Mouse (Mus musculus): ENCODE results near the gene Bsn. TPM values are rescaled to one million over a fixed set of nuclear protein-coding genes. Genes with fewer than 3 reads are reported as not detected.

Bsn gene
- polyA plus RNA-seq, 1 experiment from 2014 or later = 0.76 TPM

DNA sequence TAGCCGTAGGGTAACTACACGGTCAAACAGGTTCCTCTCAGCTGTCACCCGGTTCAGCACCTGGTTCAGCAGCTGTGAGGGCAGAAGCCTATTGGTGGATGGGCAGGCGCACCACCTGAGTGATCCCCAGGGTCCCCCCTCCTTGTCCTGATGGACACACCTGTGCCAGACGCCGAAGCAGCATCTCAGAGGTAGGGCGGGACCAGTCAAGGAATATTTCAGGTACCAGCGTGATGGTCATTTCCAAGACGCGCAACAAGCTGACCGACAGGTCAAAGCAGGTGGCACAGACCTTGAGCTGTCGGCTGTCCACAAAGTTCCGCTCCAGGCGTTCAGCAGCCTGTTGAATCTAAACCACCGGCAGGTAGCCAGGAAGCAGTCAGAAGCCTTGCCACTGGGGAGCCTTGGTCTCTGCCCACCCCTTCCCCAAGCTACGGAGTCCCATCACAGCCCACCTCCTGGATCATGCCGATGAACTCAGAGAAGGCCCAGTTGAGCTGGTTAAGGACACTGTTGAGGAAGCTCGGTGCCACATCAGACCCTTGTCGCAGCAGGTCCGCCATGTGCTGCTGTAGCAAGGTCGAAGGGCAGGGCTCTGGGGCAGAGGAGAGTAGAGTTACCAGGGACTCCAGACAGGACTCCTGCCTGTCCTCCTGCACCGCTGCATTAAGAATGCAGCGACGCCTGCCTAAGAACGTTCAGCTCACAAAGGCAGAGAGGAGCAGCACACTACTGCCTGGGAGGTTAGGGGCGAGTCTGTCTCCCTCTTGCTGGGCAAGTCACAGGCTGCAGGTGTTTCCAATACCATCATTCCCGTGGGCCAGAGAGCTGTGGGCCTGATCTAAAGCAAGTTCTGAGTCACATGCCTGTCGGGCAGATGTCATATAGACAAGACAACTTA, 133.6 kb downstream of the Bsn start:
- no peak overlapping the region for H3K4me3 ChIP-seq (ENCODE audit: low read length)
- no peaks in the 10 kb centered on the region for H3K27me3 ChIP-seq (ENCODE audit: control insufficient read depth, insufficient read depth, low read length)
- H3K9me3 ChIP-seq (ENCODE audit: control insufficient read depth, low read length) = no peaks in the 10 kb centered on the region
- peaks cover 63% of the 10 kb centered on the region for H3K36me3 ChIP-seq (ENCODE audit: control insufficient read depth, insufficient read depth, low read length)
- no peak overlapping the region for H3K9ac ChIP-seq (ENCODE audit: low read depth, low read length)
- H3K4me2 ChIP-seq (replicated peaks; ENCODE audit: low read depth, low read length) = no peak overlapping the region
- H3K27ac ChIP-seq (ENCODE audit: low read depth, low read length) = no peak overlapping the region
- H3K4me1 ChIP-seq (ENCODE audit: control insufficient read depth, insufficient read depth, low read length) = peaks cover 11% of the 10 kb centered on the region; the same call in 1 of the 2 replicates
- 80% methylated on average over 28 of the region's 28 CpGs for WGBS
- no peak for ATAC-seq (ENCODE audit: low FRiP score, low TSS enrichment)

DNA sequence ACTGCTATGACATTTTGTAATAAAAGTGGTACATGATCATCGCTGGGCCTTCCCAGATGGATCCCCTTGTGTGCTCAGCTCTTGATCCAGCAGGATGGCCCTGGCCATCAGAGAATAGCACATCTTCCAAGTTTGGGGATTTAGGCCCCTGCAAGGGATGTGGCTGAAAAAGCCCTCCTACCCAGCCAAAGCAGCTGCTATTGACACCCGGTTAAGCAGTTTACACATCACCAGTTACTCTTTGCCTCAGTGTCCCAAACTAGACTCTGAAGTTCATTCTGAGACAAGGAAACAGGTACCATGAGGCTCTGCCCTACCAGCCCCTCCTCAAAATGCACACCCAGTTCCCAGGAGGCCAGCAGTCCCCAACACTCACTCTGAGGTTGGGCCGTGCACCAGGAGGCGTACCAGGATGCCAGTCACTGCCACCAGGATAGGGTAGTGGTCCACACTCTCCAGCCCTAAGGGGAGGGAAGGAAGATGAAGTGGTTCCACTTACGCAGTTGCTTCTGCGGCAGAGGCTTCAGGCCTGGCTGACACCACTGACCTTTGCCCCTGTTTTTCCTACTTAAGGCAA, 134.4 kb downstream of the Bsn start:
- no peaks in the 10 kb centered on the region for H3K9me3 ChIP-seq (ENCODE audit: control insufficient read depth, low read length)
- no peak overlapping the region for H3K4me2 ChIP-seq (replicated peaks; ENCODE audit: low read depth, low read length)
- H3K27ac ChIP-seq (ENCODE audit: low read depth, low read length) = no peak overlapping the region
- H3K27me3 ChIP-seq (ENCODE audit: control insufficient read depth, insufficient read depth, low read length) = no peaks in the 10 kb centered on the region
- 87% methylated on average over 6 of the region's 6 CpGs for WGBS
- H3K36me3 ChIP-seq (ENCODE audit: control insufficient read depth, insufficient read depth, low read length) = peaks cover 64% of the 10 kb centered on the region
- ATAC-seq (ENCODE audit: low FRiP score, low TSS enrichment) = no peak
- no peak overlapping the region for H3K9ac ChIP-seq (ENCODE audit: low read depth, low read length)
- H3K4me1 ChIP-seq (ENCODE audit: control insufficient read depth, insufficient read depth, low read length) = peaks cover 11% of the 10 kb centered on the region; the same call in 1 of the 2 replicates
- H3K4me3 ChIP-seq (ENCODE audit: low read length) = no peak overlapping the region

DNA sequence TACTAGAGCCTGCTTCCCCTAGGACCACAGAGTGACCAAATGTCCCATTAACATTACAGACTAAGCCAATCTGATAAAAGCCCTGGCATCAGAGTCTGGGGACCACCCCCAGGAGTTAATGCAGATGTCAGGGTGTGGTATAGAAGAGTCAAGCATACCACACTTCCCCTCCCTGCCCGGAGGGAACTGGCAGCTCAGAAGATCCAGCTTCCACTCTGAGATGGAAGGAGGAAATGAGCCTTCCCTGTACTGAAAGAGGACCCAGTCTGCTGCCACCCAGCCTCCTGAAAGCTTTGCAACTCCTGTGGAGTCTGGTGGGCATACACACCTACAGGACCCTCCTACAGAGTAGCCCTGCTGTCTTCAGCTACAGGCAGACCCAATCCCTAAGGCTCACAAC, 135.1 kb downstream of the Bsn start:
- no peak overlapping the region for H3K4me3 ChIP-seq (ENCODE audit: low read length)
- H3K27me3 ChIP-seq (ENCODE audit: control insufficient read depth, insufficient read depth, low read length) = no peaks in the 10 kb centered on the region
- H3K4me1 ChIP-seq (ENCODE audit: control insufficient read depth, insufficient read depth, low read length) = peaks cover 12% of the 10 kb centered on the region
- WGBS = 75% methylated on average over 1 of the region's 1 CpGs
- H3K4me2 ChIP-seq (replicated peaks; ENCODE audit: low read depth, low read length) = no peak overlapping the region
- no peak for ATAC-seq (ENCODE audit: low FRiP score, low TSS enrichment)
- H3K9me3 ChIP-seq (ENCODE audit: control insufficient read depth, low read length) = no peaks in the 10 kb centered on the region
- peaks cover 64% of the 10 kb centered on the region for H3K36me3 ChIP-seq (ENCODE audit: control insufficient read depth, insufficient read depth, low read length)
- H3K27ac ChIP-seq (ENCODE audit: low read depth, low read length) = no peak overlapping the region
- H3K9ac ChIP-seq (ENCODE audit: low read depth, low read length) = no peak overlapping the region

DNA sequence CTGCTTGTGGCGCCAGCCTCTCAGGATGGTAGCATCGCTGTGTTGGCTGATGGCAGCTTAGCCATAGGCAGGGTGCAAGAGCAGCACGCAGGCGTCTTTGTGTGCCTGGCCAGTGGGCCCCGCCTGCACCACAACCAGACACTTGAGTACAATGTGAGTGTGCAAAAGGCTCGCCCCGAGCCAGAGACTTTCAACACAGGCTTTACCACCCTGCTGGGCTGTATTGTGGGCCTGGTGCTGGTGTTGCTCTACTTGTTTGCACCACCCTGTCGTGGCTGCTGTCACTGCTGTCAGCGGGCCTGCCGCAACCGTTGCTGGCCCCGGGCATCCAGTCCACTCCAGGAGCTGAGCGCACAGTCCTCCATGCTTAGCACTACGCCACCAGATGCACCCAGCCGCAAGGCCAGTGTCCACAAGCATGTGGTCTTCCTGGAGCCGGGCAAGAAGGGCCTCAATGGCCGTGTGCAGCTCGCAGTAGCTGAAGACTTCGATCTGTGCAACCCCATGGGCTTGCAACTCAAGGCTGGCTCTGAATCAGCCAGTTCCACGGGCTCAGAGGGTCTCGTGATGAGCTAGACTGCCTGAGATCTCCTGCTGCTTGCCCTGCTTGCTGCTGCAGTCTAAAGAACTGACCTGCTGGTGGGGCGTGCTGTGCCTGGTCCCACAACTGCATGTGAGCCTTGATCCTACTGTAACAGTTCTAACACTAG, 135.7 kb downstream of the Bsn start:
- peaks cover 63% of the 10 kb centered on the region for H3K36me3 ChIP-seq (ENCODE audit: control insufficient read depth, insufficient read depth, low read length)
- peaks cover 16% of the 10 kb centered on the region for H3K4me1 ChIP-seq (ENCODE audit: control insufficient read depth, insufficient read depth, low read length)
- H3K9me3 ChIP-seq (ENCODE audit: control insufficient read depth, low read length) = no peaks in the 10 kb centered on the region
- H3K9ac ChIP-seq (ENCODE audit: low read depth, low read length) = no peak overlapping the region
- no peak overlapping the region for H3K27ac ChIP-seq (ENCODE audit: low read depth, low read length)
- no peak overlapping the region for H3K4me3 ChIP-seq (ENCODE audit: low read length)
- H3K4me2 ChIP-seq (replicated peaks; ENCODE audit: low read depth, low read length) = no peak overlapping the region
- ATAC-seq (ENCODE audit: low FRiP score, low TSS enrichment) = no peak
- no peaks in the 10 kb centered on the region for H3K27me3 ChIP-seq (ENCODE audit: control insufficient read depth, insufficient read depth, low read length)
- WGBS = 92% methylated on average over 22 of the region's 22 CpGs

DNA sequence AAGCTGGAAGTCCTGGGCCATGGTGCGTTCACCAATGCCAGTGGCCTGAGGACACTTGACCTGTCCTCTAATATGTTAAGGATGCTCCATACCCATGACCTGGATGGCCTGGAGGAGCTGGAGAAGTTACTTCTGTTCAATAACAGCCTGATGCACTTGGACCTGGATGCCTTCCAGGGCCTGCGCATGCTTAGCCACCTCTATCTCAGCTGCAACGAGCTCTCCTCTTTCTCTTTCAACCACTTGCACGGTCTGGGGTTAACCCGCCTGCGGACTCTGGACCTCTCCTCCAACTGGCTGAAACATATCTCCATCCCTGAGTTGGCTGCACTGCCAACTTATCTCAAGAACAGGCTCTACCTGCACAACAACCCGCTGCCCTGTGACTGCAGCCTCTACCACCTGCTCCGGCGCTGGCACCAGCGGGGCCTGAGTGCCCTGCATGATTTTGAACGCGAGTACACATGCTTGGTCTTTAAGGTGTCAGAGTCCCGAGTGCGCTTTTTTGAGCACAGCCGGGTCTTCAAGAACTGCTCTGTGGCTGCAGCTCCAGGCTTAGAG, 136.4 kb downstream of the Bsn start:
- Histone ChIP-seq H3K4me3 (ENCODE audit: low read length) (no peak overlapping the region), H3K4me1 (ENCODE audit: control insufficient read depth, insufficient read depth, low read length) (peaks cover 16% of the 10 kb centered on the region), H3K9me3 (ENCODE audit: control insufficient read depth, low read length) (no peaks in the 10 kb centered on the region), H3K9ac (ENCODE audit: low read depth, low read length) (0 out of 2 replicates have a peak overlapping the region, but pooled peaks have one; percentile 37), H3K4me2 (replicated peaks; ENCODE audit: low read depth, low read length) (no peak overlapping the region), H3K27ac (ENCODE audit: low read depth, low read length) (no peak overlapping the region), H3K36me3 (ENCODE audit: control insufficient read depth, insufficient read depth, low read length) (peaks cover 56% of the 10 kb centered on the region), H3K27me3 (ENCODE audit: control insufficient read depth, insufficient read depth, low read length) (no peaks in the 10 kb centered on the region)
- WGBS = 90% methylated on average over 15 of the region's 15 CpGs
- ATAC-seq (ENCODE audit: low FRiP score, low TSS enrichment) = no peak

DNA sequence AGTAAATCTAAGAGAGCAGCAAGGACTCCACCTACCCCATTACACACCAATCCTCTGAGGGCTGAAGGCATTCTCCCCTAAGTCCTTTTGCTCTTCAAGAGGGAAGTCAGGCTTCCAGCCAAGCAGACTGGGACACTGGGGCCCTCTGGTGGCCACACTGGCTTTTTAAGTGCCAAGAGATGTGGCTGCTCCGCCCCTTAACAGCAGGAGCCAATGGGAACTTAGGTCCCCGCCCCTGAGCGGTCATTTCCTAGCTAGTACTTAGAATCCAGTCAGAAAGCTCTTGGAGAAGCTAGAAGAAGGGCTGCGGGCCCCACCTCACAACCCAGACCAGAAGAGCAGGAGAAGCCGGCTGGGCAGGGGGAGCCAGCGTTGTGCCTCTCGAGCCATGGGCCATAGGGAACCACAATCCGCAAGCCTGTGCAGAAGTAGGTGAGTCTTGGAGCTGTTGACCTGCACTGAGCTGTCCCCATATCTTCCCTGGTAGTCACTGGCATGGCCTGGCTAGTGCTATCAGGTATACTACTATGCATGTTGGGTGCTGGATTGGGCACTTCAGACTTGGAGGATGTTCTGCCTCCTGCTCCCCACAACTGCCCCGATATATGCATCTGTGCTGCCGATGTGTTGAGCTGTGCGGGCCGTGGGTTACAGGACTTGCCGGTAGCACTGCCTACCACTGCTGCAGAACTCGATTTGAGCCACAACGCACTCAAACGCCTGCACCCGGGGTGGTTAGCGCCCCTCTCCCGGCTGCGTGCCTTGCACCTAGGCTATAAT, 137.1 kb downstream of the Bsn start, which contains the start of gene Amigo3:
TSS of gene Amigo3 (plus strand) at position 275 of the 780 bp plus-strand sequence.
- Histone ChIP-seq H3K27ac (ENCODE audit: low read depth, low read length) (no peak within 1 kb of the TSS), H3K9ac (ENCODE audit: low read depth, low read length) (peak within 1 kb of the TSS; percentile 37; the same call in 1 of the 2 replicates), H3K9me3 (ENCODE audit: control insufficient read depth, low read length) (no peaks in the 10 kb centered on the region), H3K27me3 (ENCODE audit: control insufficient read depth, insufficient read depth, low read length) (no peaks in the 10 kb centered on the region), H3K4me2 (replicated peaks; ENCODE audit: low read depth, low read length) (peak within 1 kb of the TSS; percentile 37), H3K4me3 (ENCODE audit: low read length) (0 out of 2 replicates have a peak within 1 kb of the TSS, but pooled peaks have one; percentile 6), H3K4me1 (ENCODE audit: control insufficient read depth, insufficient read depth, low read length) (peaks cover 17% of the 10 kb centered on the region), H3K36me3 (ENCODE audit: control insufficient read depth, insufficient read depth, low read length) (peaks cover 49% of the 10 kb centered on the region)
- peak; percentile 53 for ATAC-seq (ENCODE audit: low FRiP score, low TSS enrichment)
- WGBS = 57% methylated on average over 20 of the region's 20 CpGs

DNA sequence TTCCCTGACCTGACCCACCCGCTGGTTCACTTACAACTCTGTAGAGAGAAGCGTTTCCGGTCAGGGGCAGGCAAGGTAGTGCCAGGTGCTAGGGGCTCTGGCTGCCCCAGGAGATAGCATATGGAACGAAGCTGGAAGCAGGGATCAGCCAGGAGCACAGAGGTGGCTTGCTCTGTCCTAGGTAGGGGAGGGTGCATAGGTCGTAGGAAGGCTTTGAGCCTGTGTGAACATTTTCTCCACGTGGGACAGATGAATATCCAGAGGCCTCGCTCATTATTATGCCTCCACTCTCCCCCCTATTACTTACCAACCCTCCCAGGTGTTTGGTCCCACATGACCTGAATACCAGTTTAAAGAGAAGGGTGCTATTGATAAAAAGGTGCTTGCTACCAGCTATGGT, 137.8 kb downstream of the Bsn start:
- Histone ChIP-seq H3K9ac (ENCODE audit: low read depth, low read length) (no peak overlapping the region), H3K36me3 (ENCODE audit: control insufficient read depth, insufficient read depth, low read length) (peaks cover 50% of the 10 kb centered on the region)

DNA sequence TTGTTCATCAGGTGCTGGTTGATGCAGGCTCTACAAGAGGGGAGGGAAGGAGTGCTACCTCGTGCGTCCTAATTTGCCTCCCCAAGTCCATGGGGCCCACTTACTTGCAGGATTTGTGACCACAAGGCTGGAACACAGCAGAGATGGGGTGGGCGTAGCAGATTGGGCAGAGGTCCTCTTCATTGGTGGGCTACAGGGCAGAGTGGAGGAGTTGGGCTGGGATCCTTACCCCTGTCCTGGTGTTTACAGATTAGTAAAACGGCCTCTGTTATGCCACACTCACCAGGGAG, 138.3 kb downstream of the Bsn start:
- Histone ChIP-seq H3K4me3 (ENCODE audit: low read length) (no peak overlapping the region), H3K36me3 (ENCODE audit: control insufficient read depth, insufficient read depth, low read length) (peaks cover 48% of the 10 kb centered on the region), H3K4me1 (ENCODE audit: control insufficient read depth, insufficient read depth, low read length) (peaks cover 22% of the 10 kb centered on the region), H3K9me3 (ENCODE audit: control insufficient read depth, low read length) (no peaks in the 10 kb centered on the region), H3K27ac (ENCODE audit: low read depth, low read length) (no peak overlapping the region), H3K9ac (ENCODE audit: low read depth, low read length) (no peak overlapping the region), H3K4me2 (replicated peaks; ENCODE audit: low read depth, low read length) (no peak overlapping the region), H3K27me3 (ENCODE audit: control insufficient read depth, insufficient read depth, low read length) (no peaks in the 10 kb centered on the region)
- no peak for ATAC-seq (ENCODE audit: low FRiP score, low TSS enrichment)
- whole genome bisulfite sequencing = 79% methylated on average over 4 of the region's 4 CpGs

More for the DNA sequence above, 137.8 kb downstream of the Bsn start:
- Histone ChIP-seq H3K4me3 (ENCODE audit: low read length) (no peak overlapping the region), H3K4me1 (ENCODE audit: control insufficient read depth, insufficient read depth, low read length) (peaks cover 22% of the 10 kb centered on the region), H3K27ac (ENCODE audit: low read depth, low read length) (no peak overlapping the region), H3K9me3 (ENCODE audit: control insufficient read depth, low read length) (no peaks in the 10 kb centered on the region), H3K4me2 (replicated peaks; ENCODE audit: low read depth, low read length) (no peak overlapping the region), H3K27me3 (ENCODE audit: control insufficient read depth, insufficient read depth, low read length) (no peaks in the 10 kb centered on the region)
- ATAC-seq (ENCODE audit: low FRiP score, low TSS enrichment) = no peak
- 77% methylated on average over 7 of the region's 7 CpGs for WGBS
